Mouse (Mus musculus) heart, adult 2 months (tissue): ENCODE measurements around the gene Zfp467.

ENCODE experiments used
- CTCF ChIP-seq: fragments of 200-600 bp; IDR thresholded peaks from 2 replicates; pipeline ENCODE4 v1.8.1; 2022; ENCODE audit warnings: antibody characterized with exemption, mild to moderate bottlenecking, moderate library complexity
- EP300 ChIP-seq: fragments of 200-500 bp; IDR thresholded peaks from 2 replicates; pipeline ENCODE4 v1.6.1; 2011; ENCODE audit warnings: low read depth, low read length, control low read depth; ENCODE audit not compliant: insufficient read depth
- POLR2A ChIP-seq: fragments of 200-500 bp; IDR thresholded peaks from 2 replicates; pipeline ENCODE4 v1.6.1; 2011; ENCODE audit warnings: mild to moderate bottlenecking, low read depth, low read length, control low read depth; ENCODE audit not compliant: insufficient read depth

DNA sequence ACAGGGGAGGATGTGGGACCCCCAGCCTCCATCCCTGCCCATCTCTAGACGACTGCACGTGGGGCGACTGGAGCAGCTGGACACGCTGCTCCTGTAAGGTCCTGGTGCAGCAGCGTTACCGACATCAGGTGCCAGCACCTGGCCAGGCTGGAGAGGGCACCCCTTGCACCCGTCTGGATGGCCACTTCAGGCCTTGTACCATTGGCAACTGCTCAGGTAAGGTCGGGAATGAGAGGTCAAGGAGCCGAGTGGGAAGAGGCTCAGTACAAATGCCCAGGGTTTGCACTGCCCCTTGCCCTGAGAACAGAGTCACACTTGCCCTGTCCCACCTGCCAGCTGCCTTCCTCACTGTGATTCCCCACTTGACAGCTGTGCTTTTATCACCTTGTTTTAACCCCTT lies 45.7 kb upstream of the Zfp467 start:
- TF ChIP-seq EP300 (no peak), POLR2A (no peak), CTCF (no peak)
